Mouse (Mus musculus): ENCODE measurements at regions not wholly inside any gene's neighbourhood (a gene's known extent, or its start where the extent isn't known, plus 50 kb on each side); places are given as distances from the start of the nearest gene placed in this dataset.
A peak's percentile ranks its signal among the peaks of the same experiment; 100 is the strongest.

GRCm38 (mm10) chr10:121150668-121151067, 116.9 kb downstream of the Wif1 start:
- TF ChIP-seq EP300 (IDR thresholded peaks at IDR 0.05) (no peak), CTCF (IDR thresholded peaks at IDR 0.05) (no peak)
- Histone ChIP-seq H3K27ac (ENCODE audit: low read length) (no peak overlapping the region), H3K9ac (replicated peaks; ENCODE audit: low read depth) (no peak overlapping the region), H3K9me3 (ENCODE audit: low read length) (no peaks in the 10 kb centered on the region), H3K4me2 (replicated peaks; ENCODE audit: low read depth, low read length) (no peak overlapping the region), H3K4me1 (ENCODE audit: insufficient read depth, low read depth, low read length) (no peaks in the 10 kb centered on the region), H3K4me3 (ENCODE audit: low read depth, low read length) (no peak overlapping the region), H3K36me3 (ENCODE audit: insufficient read depth, low read length) (no peaks in the 10 kb centered on the region), H3K27me3 (replicated peaks; ENCODE audit: insufficient read depth, low read length) (no peaks in the 10 kb centered on the region)
- WGBS: 31% methylated on average over 9 of the region's 9 CpGs
- peak; percentile 41 for DNase-seq (ENCODE audit: low spot score)
- peak; percentile 40; the same call in 1 of the 2 replicates for ATAC-seq

- Histone ChIP-seq H3K4me1 (ENCODE audit: insufficient read depth, low read depth, low read length) (no peaks in the 10 kb centered on the region), H3K9ac (replicated peaks; ENCODE audit: low read depth) (no peak overlapping the region), H3K4me2 (replicated peaks; ENCODE audit: low read depth, low read length) (no peak overlapping the region), H3K36me3 (ENCODE audit: insufficient read depth, low read length) (no peaks in the 10 kb centered on the region), H3K27me3 (replicated peaks; ENCODE audit: insufficient read depth, low read length) (no peaks in the 10 kb centered on the region), H3K4me3 (ENCODE audit: low read depth, low read length) (no peak overlapping the region), H3K9me3 (ENCODE audit: low read length) (no peaks in the 10 kb centered on the region), H3K27ac (ENCODE audit: low read length) (no peak overlapping the region)
- DNase-seq (ENCODE audit: low spot score): no peak
- TF ChIP-seq CTCF (IDR thresholded peaks at IDR 0.05): no peak
- no peak for ATAC-seq
- WGBS: 62% methylated on average over 4 of the region's 4 CpGs
Measured at GRCm38 (mm10) chr10:121153625-121154024, 119.9 kb downstream of the Wif1 start.

GRCm38 (mm10) chr10:121160499-121160898, 126.7 kb downstream of the Wif1 start:
- no peak overlapping the region for H3K27ac ChIP-seq (ENCODE audit: low read length)
- no peaks in the 10 kb centered on the region for H3K27me3 ChIP-seq (replicated peaks; ENCODE audit: insufficient read depth, low read length)
- H3K4me1 ChIP-seq (ENCODE audit: insufficient read depth, low read depth, low read length): peaks cover 3% of the 10 kb centered on the region; the same call in 1 of the 2 replicates
- no peaks in the 10 kb centered on the region for H3K9me3 ChIP-seq (ENCODE audit: low read length)
- TF ChIP-seq CTCF (IDR thresholded peaks at IDR 0.05) (no peak), EP300 (IDR thresholded peaks at IDR 0.05) (no peak)
- ATAC-seq (no peak), DNase-seq (ENCODE audit: low spot score) (peak; percentile 4)
- WGBS: 61% methylated on average over 7 of the region's 7 CpGs
- no peak overlapping the region for H3K9ac ChIP-seq (replicated peaks; ENCODE audit: low read depth)
- no peaks in the 10 kb centered on the region for H3K36me3 ChIP-seq (ENCODE audit: insufficient read depth, low read length)
- no peak overlapping the region for H3K4me2 ChIP-seq (replicated peaks; ENCODE audit: low read depth, low read length)
- H3K4me3 ChIP-seq (ENCODE audit: low read depth, low read length): no peak overlapping the region

GRCm38 (mm10) chr10:121161201-121161600, 127.4 kb downstream of the Wif1 start:
- Histone ChIP-seq H3K27me3 (replicated peaks; ENCODE audit: insufficient read depth, low read length) (no peaks in the 10 kb centered on the region), H3K27ac (ENCODE audit: low read length) (no peak overlapping the region), H3K4me3 (ENCODE audit: low read depth, low read length) (no peak overlapping the region), H3K4me2 (replicated peaks; ENCODE audit: low read depth, low read length) (no peak overlapping the region), H3K36me3 (ENCODE audit: insufficient read depth, low read length) (no peaks in the 10 kb centered on the region), H3K4me1 (ENCODE audit: insufficient read depth, low read depth, low read length) (peaks cover 3% of the 10 kb centered on the region; the same call in 1 of the 2 replicates), H3K9ac (replicated peaks; ENCODE audit: low read depth) (no peak overlapping the region), H3K9me3 (ENCODE audit: low read length) (no peaks in the 10 kb centered on the region)
- ATAC-seq (peak; percentile 6; the same call in 1 of the 2 replicates), DNase-seq (ENCODE audit: low spot score) (peak; percentile 40)
- 30% methylated on average over 11 of the region's 11 CpGs for WGBS
- TF ChIP-seq CTCF (IDR thresholded peaks at IDR 0.05): no peak
- TF ChIP-seq EP300 (IDR thresholded peaks at IDR 0.05): no peak

- no peak overlapping the region for H3K27ac ChIP-seq (ENCODE audit: low read length)
- H3K4me3 ChIP-seq (ENCODE audit: low read depth, low read length): no peak overlapping the region
- H3K4me2 ChIP-seq (replicated peaks; ENCODE audit: low read depth, low read length): no peak overlapping the region
- H3K27me3 ChIP-seq (replicated peaks; ENCODE audit: insufficient read depth, low read length): no peaks in the 10 kb centered on the region
- no peak for TF ChIP-seq CTCF (IDR thresholded peaks at IDR 0.05)
- no peak for TF ChIP-seq EP300 (IDR thresholded peaks at IDR 0.05)
- ATAC-seq (no peak), DNase-seq (ENCODE audit: low spot score) (no peak)
- H3K9me3 ChIP-seq (ENCODE audit: low read length): no peaks in the 10 kb centered on the region
- H3K9ac ChIP-seq (replicated peaks; ENCODE audit: low read depth): no peak overlapping the region
- no peaks in the 10 kb centered on the region for H3K4me1 ChIP-seq (ENCODE audit: insufficient read depth, low read depth, low read length)
- no peaks in the 10 kb centered on the region for H3K36me3 ChIP-seq (ENCODE audit: insufficient read depth, low read length)
- WGBS: 84% methylated on average over 9 of the region's 9 CpGs
Measured at GRCm38 (mm10) chr10:121174022-121174421, 140.3 kb downstream of the Wif1 start.

GRCm38 (mm10) chr10:121189139-121189538, 155.4 kb downstream of the Wif1 start:
- no peaks in the 10 kb centered on the region for H3K36me3 ChIP-seq (ENCODE audit: insufficient read depth, low read length)
- DNase-seq (ENCODE audit: low spot score) (no peak), ATAC-seq (no peak)
- no peaks in the 10 kb centered on the region for H3K9me3 ChIP-seq (ENCODE audit: low read length)
- H3K4me1 ChIP-seq (ENCODE audit: insufficient read depth, low read depth, low read length): no peaks in the 10 kb centered on the region
- no peak overlapping the region for H3K4me3 ChIP-seq (ENCODE audit: low read depth, low read length)
- no peaks in the 10 kb centered on the region for H3K27me3 ChIP-seq (replicated peaks; ENCODE audit: insufficient read depth, low read length)
- 83% methylated on average over 7 of the region's 7 CpGs for WGBS
- H3K4me2 ChIP-seq (replicated peaks; ENCODE audit: low read depth, low read length): no peak overlapping the region
- TF ChIP-seq EP300 (IDR thresholded peaks at IDR 0.05) (no peak), CTCF (IDR thresholded peaks at IDR 0.05) (no peak)
- no peak overlapping the region for H3K9ac ChIP-seq (replicated peaks; ENCODE audit: low read depth)
- H3K27ac ChIP-seq (ENCODE audit: low read length): no peak overlapping the region

GRCm38 (mm10) chr10:121199236-121199635, 151.8 kb downstream of the Tbc1d30 start:
- Histone ChIP-seq H3K36me3 (ENCODE audit: insufficient read depth, low read length) (no peaks in the 10 kb centered on the region), H3K9ac (replicated peaks; ENCODE audit: low read depth) (no peak overlapping the region), H3K4me1 (ENCODE audit: insufficient read depth, low read depth, low read length) (no peaks in the 10 kb centered on the region), H3K9me3 (ENCODE audit: low read length) (no peaks in the 10 kb centered on the region), H3K27me3 (replicated peaks; ENCODE audit: insufficient read depth, low read length) (no peaks in the 10 kb centered on the region), H3K4me2 (replicated peaks; ENCODE audit: low read depth, low read length) (no peak overlapping the region), H3K4me3 (ENCODE audit: low read depth, low read length) (no peak overlapping the region), H3K27ac (ENCODE audit: low read length) (no peak overlapping the region)
- no peak for TF ChIP-seq CTCF (IDR thresholded peaks at IDR 0.05)
- TF ChIP-seq EP300 (IDR thresholded peaks at IDR 0.05): peak; percentile 71
- DNase-seq (ENCODE audit: low spot score) (no peak), ATAC-seq (peak; percentile 44; the same call in 1 of the 2 replicates)
- 42% methylated on average over 2 of the region's 2 CpGs for WGBS

Measured in lung, postnatal 0 days (tissue).